In the genomic region with DNA sequence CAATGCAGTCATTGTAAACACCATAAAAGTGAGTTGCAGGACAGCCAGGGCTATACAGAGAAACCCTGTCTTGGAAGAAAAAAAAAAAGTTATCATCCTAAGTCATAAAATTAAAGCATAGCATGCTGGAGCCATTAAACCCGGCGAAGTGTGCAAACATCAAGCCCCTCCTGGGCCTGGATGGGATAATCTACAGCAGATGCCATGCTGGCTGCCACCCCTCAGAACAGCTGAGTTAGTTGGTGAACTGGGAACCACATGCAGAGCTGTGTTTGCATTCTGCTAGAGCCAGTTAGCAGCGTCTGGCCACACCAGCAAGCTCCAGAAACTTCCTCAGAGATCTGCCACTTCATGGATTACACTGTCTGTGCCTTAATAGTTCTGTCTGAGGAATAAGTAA, we compare ENCODE assay signal across 25 mouse cellular contexts. TPM values are rescaled to one million over a fixed set of nuclear protein-coding genes. Genes with fewer than 3 reads are reported as not detected.
A peak's percentile ranks its signal among the peaks of the same experiment; 100 is the strongest.
DNase-seq lines count a peak whose midpoint lies in the region; ATAC-seq and TF ChIP-seq lines count a peak whose summit lies in the region.
"Had no signal": no experiment of that assay in that cellular context is flagged by ENCODE, and none has a peak within 500 bp of the region (broad histone marks: within the 10 kb centered on the region; RNA-seq: fewer than 3 reads in every experiment).

No protein-coding gene starts in this region.

- no peak overlapping the region for H3K9ac ChIP-seq in kidney, embryonic 15.5 days
- no peak overlapping the region for H3K9ac ChIP-seq in limb, embryonic 15.5 days
- H3K9ac ChIP-seq in lung, postnatal 0 days (replicated peaks; ENCODE audit: low read depth) = no peak overlapping the region
- H3K9ac ChIP-seq: embryonic facial prominence, embryonic 12.5 days; midbrain, embryonic 15.5 days; stomach, embryonic 15.5 days had no signal

- no peak overlapping the region for H3K4me2 ChIP-seq in kidney, embryonic 15.5 days
- no peak overlapping the region for H3K4me2 ChIP-seq in limb, embryonic 15.5 days
- H3K4me2 ChIP-seq in lung, postnatal 0 days (replicated peaks; ENCODE audit: low read depth, low read length) = no peak overlapping the region
- H3K4me2 ChIP-seq: embryonic facial prominence, embryonic 12.5 days; liver, embryonic 11.5 days; midbrain, embryonic 15.5 days; stomach, embryonic 15.5 days had no signal

- TF ChIP-seq CTCF in lung, postnatal 0 days (IDR thresholded peaks at IDR 0.05) = no peak

- WGBS in kidney, embryonic 15.5 days = 32% methylated on average over 3 of the region's 3 CpGs
- WGBS in limb, embryonic 15.5 days = 24% methylated on average over 3 of the region's 3 CpGs
- 74% methylated on average over 3 of the region's 3 CpGs for WGBS in lung, postnatal 0 days

- H3K4me1 ChIP-seq in kidney, embryonic 15.5 days = peaks cover 20% of the 10 kb centered on the region
- peaks cover 7% of the 10 kb centered on the region; the same call in 1 of the 2 replicates for H3K4me1 ChIP-seq in limb, embryonic 15.5 days
- H3K4me1 ChIP-seq in lung, postnatal 0 days (ENCODE audit: insufficient read depth, low read depth, low read length) = peaks cover 4% of the 10 kb centered on the region; the same call in 1 of the 2 replicates

- H3K27me3 ChIP-seq in kidney, embryonic 15.5 days = no peaks in the 10 kb centered on the region
- H3K27me3 ChIP-seq in limb, embryonic 15.5 days = no peaks in the 10 kb centered on the region
- no peaks in the 10 kb centered on the region for H3K27me3 ChIP-seq in lung, postnatal 0 days (replicated peaks; ENCODE audit: insufficient read depth, low read length)
- H3K27me3 ChIP-seq: embryonic facial prominence, embryonic 12.5 days; stomach, embryonic 15.5 days had no signal

- H3K27ac ChIP-seq in kidney, embryonic 15.5 days = peak overlapping the region; percentile 14; the same call in 1 of the 2 replicates
- no peak overlapping the region for H3K27ac ChIP-seq in limb, embryonic 15.5 days
- H3K27ac ChIP-seq in lung, postnatal 0 days (ENCODE audit: low read length) = no peak overlapping the region
- H3K27ac ChIP-seq: embryonic facial prominence, embryonic 12.5 days; macrophage; midbrain, embryonic 15.5 days; stomach, embryonic 15.5 days had no signal

- peak; percentile 27 for DNase-seq in embryo, embryonic 10.5 days (ENCODE audit: low spot score)
- DNase-seq in embryo, embryonic 9.5 days (ENCODE audit: extremely low spot score) = no peak
- no peak for DNase-seq in kidney, postnatal 25 days
- peak; percentile 57 for DNase-seq in forelimb bud, embryonic 11.5 days (ENCODE audit: low read depth, low spot score)
- no peak for DNase-seq in lung, postnatal 0 days (ENCODE audit: low spot score)
- DNase-seq: adrenal gland, adult 8-10 months; cerebellum, adult 2 months; cerebellum, postnatal 36 days; gastrocnemius, postnatal 10 days; heart, postnatal 14 days; kidney, adult 11 months; kidney, postnatal 36 days; right cerebral cortex, postnatal 25 days had no signal

- H3K36me3 ChIP-seq in kidney, embryonic 15.5 days = no peaks in the 10 kb centered on the region
- no peaks in the 10 kb centered on the region for H3K36me3 ChIP-seq in limb, embryonic 15.5 days
- H3K36me3 ChIP-seq in lung, postnatal 0 days (ENCODE audit: insufficient read depth, low read length) = no peaks in the 10 kb centered on the region
- H3K36me3 ChIP-seq: embryonic facial prominence, embryonic 12.5 days; G1E; midbrain, embryonic 15.5 days; stomach, embryonic 15.5 days had no signal

- H3K4me3 ChIP-seq in kidney, embryonic 15.5 days (replicated peaks) = no peak overlapping the region
- H3K4me3 ChIP-seq in limb, embryonic 15.5 days = no peak overlapping the region
- H3K4me3 ChIP-seq in lung, postnatal 0 days (ENCODE audit: low read depth, low read length) = no peak overlapping the region
- H3K4me3 ChIP-seq: embryonic facial prominence, embryonic 12.5 days; erythroblast, embryonic 14.5 days; midbrain, embryonic 15.5 days; stomach, embryonic 15.5 days had no signal

- no peaks in the 10 kb centered on the region for H3K9me3 ChIP-seq in kidney, embryonic 15.5 days (replicated peaks)
- H3K9me3 ChIP-seq in limb, embryonic 15.5 days = no peaks in the 10 kb centered on the region
- H3K9me3 ChIP-seq in lung, postnatal 0 days (ENCODE audit: low read length) = no peaks in the 10 kb centered on the region
- H3K9me3 ChIP-seq: embryonic facial prominence, embryonic 12.5 days; midbrain, embryonic 15.5 days; stomach, embryonic 15.5 days had no signal

- TF ChIP-seq EP300 in lung, postnatal 0 days (IDR thresholded peaks at IDR 0.05) = no peak

- no peak for ATAC-seq in kidney, embryonic 15.5 days (replicated peaks; ENCODE audit: low FRiP score)
- 0 out of 2 replicates have a peak, but pooled peaks have one; percentile 65 for ATAC-seq in limb, embryonic 15.5 days (ENCODE audit: insufficient number of reproducible peaks, low FRiP score, low TSS enrichment, low read depth)
- ATAC-seq in lung, postnatal 0 days = no peak
- no peak for ATAC-seq in erythroblast, adult 5-6 weeks (replicated peaks; ENCODE audit: low FRiP score, poor library complexity, severe bottlenecking)
- ATAC-seq: forebrain, embryonic 16.5 days; midbrain, embryonic 15.5 days had no signal

RNA-seq across cellular contexts. Expression of gene Plekhg1, which starts 3.1 kb away (rescaled TPM):
- polyA plus RNA-seq in kidney, embryonic 15.5 days (2015; fragmentation: Nextera tagmentation; extraction: Ambion mirVana) = 13.5 and 16.6 TPM in 2 replicates
- polyA plus RNA-seq in limb, embryonic 15.5 days (2015; fragmentation: Nextera tagmentation; extraction: Ambion mirVana) = 15.1 and 19.3 TPM in 2 replicates
- 6.0 and 7.2 TPM in 2 replicates for polyA plus RNA-seq in lung, postnatal 0 days (2015; fragmentation: Nextera tagmentation; extraction: Ambion mirVana)
- total RNA-seq in erythroblast, adult 5-6 weeks (2015; ENCODE audit: low replicate concordance) = 2.5 and 2.7 TPM in 2 replicates
- total RNA-seq in erythroblast, adult 5-6 weeks (2017; ENCODE audit: low replicate concordance) = 0.42 and 2.0 TPM in 2 replicates
- total RNA-seq: megakaryocyte-erythroid progenitor cell, adult 5-6 weeks had no signal
- polyA plus RNA-seq: erythroblast, embryonic 14.5 days had no signal

Comparison
In these comparisons a context has a peak if more than half of its experiments do, and no peak if none do; other contexts are left out.
1. DNase-seq: peak in embryo, embryonic 10.5 days (single experiment) and forelimb bud, embryonic 11.5 days (single experiment); none in embryo, embryonic 9.5 days (single experiment), kidney, postnatal 25 days (0 of 2) and lung, postnatal 0 days (single experiment).